In genomic region chr6:34292882-34293487, GRCm38 (mm10) we compare ENCODE assay signal across 8 mouse cellular contexts. TPM values are rescaled to one million over a fixed set of nuclear protein-coding genes. Genes with fewer than 3 reads are reported as not detected.
DNase-seq lines count a peak whose midpoint lies in the region; TF ChIP-seq lines count a peak whose summit lies in the region.

No protein-coding gene starts in this region.

- in situ Hi-C loops in ES-E14 (cut with MboI; ENCODE audit: low sequenced_read_pairs in 2 of 2, unreplicated experiment in 2 of 2): loop anchor here (5.0 to 25.0 kb wide), 5 partner anchors 52 to 469 kb away; no protein-coding TSS in a partner anchor

- no peak overlapping the region for H3K27ac ChIP-seq in ES-E14 (ENCODE audit: insufficient read depth, low read depth, low read length, poor library complexity, severe bottlenecking)
- H3K27ac ChIP-seq in hindbrain, embryonic 10.5 days: peak overlapping the region; percentile 86

- WGBS in hindbrain, embryonic 10.5 days: 33% methylated on average over 9 of the region's 9 CpGs

- no peaks in the 10 kb centered on the region for H3K4me1 ChIP-seq in ES-E14 (ENCODE audit: control insufficient read depth in 2 of 2, insufficient read depth in 2 of 2, low read length in 2 of 2, poor library complexity in 1 of 2)
- H3K4me1 ChIP-seq in hindbrain, embryonic 10.5 days (replicated peaks): no peaks in the 10 kb centered on the region; the same call in 1 of the 2 replicates

- no peaks in the 10 kb centered on the region for H3K9me3 ChIP-seq in ES-E14 (ENCODE audit: control insufficient read depth, insufficient read depth, low read depth, low read length)
- no peaks in the 10 kb centered on the region for H3K9me3 ChIP-seq in hindbrain, embryonic 10.5 days

- H3K9ac ChIP-seq in ES-E14 (ENCODE audit: insufficient read depth, low read depth, low read length, poor library complexity, severe bottlenecking): no peak overlapping the region

- H3K27me3 ChIP-seq in hindbrain, embryonic 10.5 days (ENCODE audit: insufficient read depth, poor library complexity, severe bottlenecking): no peaks in the 10 kb centered on the region

- H3K36me3 ChIP-seq in ES-E14 (ENCODE audit: control insufficient read depth, insufficient read depth, low read length, poor library complexity, severe bottlenecking): no peaks in the 10 kb centered on the region
- H3K36me3 ChIP-seq in hindbrain, embryonic 10.5 days: no peaks in the 10 kb centered on the region

- no peak overlapping the region for H3K4me3 ChIP-seq in ES-E14 (ENCODE audit: insufficient read depth in 1 of 2, low read depth in 1 of 2, low read length in 2 of 2, poor library complexity in 1 of 2, severe bottlenecking in 1 of 2)
- no peak overlapping the region for H3K4me3 ChIP-seq in hindbrain, embryonic 10.5 days

- peak; percentile 71 for DNase-seq in ES-E14 (ENCODE audit: low read depth, low spot score)
- peak; percentile 9 for DNase-seq in c-Kit-positive CD71-positive TER-119-positive erythroid progenitor cells, embryonic 14.5 days (ENCODE audit: low spot score)
- peak; percentile 39 to 74 for DNase-seq in frontal cortex, adult 2 months (ENCODE audit: extremely low spot score in 1 of 2, low spot score in 1 of 2)
- DNase-seq in hindbrain, embryonic 10.5 days (ENCODE audit: low spot score): peak; percentile 84
- DNase-seq in layer of hippocampus, adult 9-11 months: peak; percentile 61
- peak; percentile 73 for DNase-seq in lung, postnatal 25 days (ENCODE audit: low spot score)
- DNase-seq in retina, postnatal 1 day: peak; percentile 86
- peak; percentile 78 to 80 for DNase-seq in thymus, postnatal 36 days

TF ChIP-seq in ES-E14, 5 proteins besides CTCF, POLR2A, EP300 and RAD21:
- TF ChIP-seq CHD2 (IDR thresholded peaks at IDR 0.05; ENCODE audit: low read depth, low read length) (no peak), MAFK (IDR thresholded peaks at IDR 0.05; ENCODE audit: insufficient read depth, low read depth, low read length) (no peak), ZC3H11A (IDR thresholded peaks at IDR 0.05; ENCODE audit: borderline replicate concordance, low read depth, low read length) (peak; percentile 98), HCFC1 (IDR thresholded peaks at IDR 0.05; ENCODE audit: borderline replicate concordance, insufficient read depth, low read length) (no peak), ZNF384 (IDR thresholded peaks at IDR 0.05; ENCODE audit: low read depth, low read length) (no peak)

RNA-seq across cellular contexts. Expression of gene Akr1b3, which starts 24.3 kb away (rescaled TPM):
- 321 and 431 TPM in 2 replicates for total RNA-seq in ES-E14 (2012; rRNA removed)
- polyA plus RNA-seq in frontal cortex, adult 2 months (2012; rRNA removed): 72.4 and 73.9 TPM in 2 replicates
- polyA plus RNA-seq in hindbrain, embryonic 10.5 days (2016; fragmentation: Nextera tagmentation; extraction: Ambion mirVana): 287 and 330 TPM in 2 replicates

Comparison
In these comparisons a context has a peak if more than half of its experiments do, and no peak if none do; other contexts are left out.
1. DNase-seq: peak in every context shown above with its lines; median percentile 86 in retina, postnatal 1 day; 84 in hindbrain, embryonic 10.5 days; 79 in thymus, postnatal 36 days; 73 in lung, postnatal 25 days; 71 in ES-E14; 61 in layer of hippocampus, adult 9-11 months; 56 in frontal cortex, adult 2 months; 9 in c-Kit-positive CD71-positive TER-119-positive erythroid progenitor cells, embryonic 14.5 days.